Mouse (Mus musculus): Measurements from ENCODE around the gene Ddo. TPM values are rescaled to one million over a fixed set of nuclear protein-coding genes. Genes with fewer than 3 reads are reported as not detected.

Gene Ddo
- polyA plus RNA-seq, 1 experiment from 2014 or later, result 0.45 TPM

DNA sequence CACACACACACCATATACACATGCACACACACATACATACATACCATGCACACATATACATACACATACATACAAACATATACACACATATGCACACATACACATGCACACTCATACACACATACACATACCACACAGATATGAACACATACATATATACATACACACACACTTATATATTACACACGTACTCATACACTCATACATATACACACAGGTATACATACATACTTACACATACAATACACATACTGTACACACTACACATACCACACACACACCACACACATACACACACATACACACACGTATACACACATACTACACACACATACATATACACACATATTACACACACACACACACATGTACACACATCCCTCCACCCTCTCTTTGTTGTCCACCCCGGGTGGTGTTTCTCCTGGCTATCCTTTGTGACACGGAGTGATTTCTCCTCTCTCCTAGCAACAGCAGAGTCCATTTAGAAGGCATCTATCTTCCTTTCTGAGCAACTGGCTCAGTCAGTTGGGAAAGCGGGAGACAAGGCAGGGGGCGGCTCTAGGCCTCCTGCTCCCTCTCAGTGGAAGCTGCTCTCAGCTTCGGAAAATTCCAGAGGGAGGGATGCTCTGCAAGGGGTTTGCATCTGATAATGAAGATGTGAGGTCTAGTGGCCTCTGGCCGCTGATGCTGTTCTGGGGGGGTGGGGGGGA lies 42.9 kb downstream of the Ddo start:
- WGBS, result 59% methylated on average over 8 of the region's 8 CpGs
- ATAC-seq, result no peak
- H3K9me3 ChIP-seq, result no peaks in the 10 kb centered on the region

DNA sequence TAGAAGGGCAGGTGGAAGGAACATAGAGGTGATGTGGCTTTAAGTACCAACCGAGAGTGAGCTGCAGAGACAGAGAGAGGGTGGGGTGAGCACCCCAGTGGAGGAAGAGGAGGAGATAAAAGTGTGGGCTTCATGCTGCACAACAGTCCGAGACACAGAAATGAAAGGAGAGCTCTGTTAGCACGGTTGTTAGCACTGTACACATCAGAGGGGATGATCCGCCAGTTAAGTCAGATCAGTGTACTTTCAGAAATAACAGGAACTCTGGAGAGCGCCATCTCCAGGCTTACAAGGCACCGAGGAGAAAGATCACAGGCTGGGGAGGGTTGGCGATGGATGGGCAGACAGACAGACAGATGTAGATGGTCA lies 43.5 kb downstream of the Ddo start:
- H3K4me3 ChIP-seq (replicated peaks), result no peak overlapping the region
- WGBS, result 72% methylated on average over 7 of the region's 7 CpGs
- H3K27me3 ChIP-seq (replicated peaks), result no peaks in the 10 kb centered on the region
- H3K4me1 ChIP-seq (replicated peaks), result 0 out of 2 replicates have a peak, but pooled peaks cover 6% of the 10 kb centered on the region
- H3K36me3 ChIP-seq, result no peaks in the 10 kb centered on the region
- no peaks in the 10 kb centered on the region for H3K9me3 ChIP-seq
- no peak overlapping the region for H3K4me2 ChIP-seq (replicated peaks)
- no peak overlapping the region for H3K27ac ChIP-seq
- H3K9ac ChIP-seq, result no peak overlapping the region
- no peak for ATAC-seq

More for the DNA sequence above, 42.9 kb downstream of the Ddo start:
- no peak overlapping the region for H3K4me3 ChIP-seq (replicated peaks)
- H3K27me3 ChIP-seq (replicated peaks), result no peaks in the 10 kb centered on the region
- H3K9ac ChIP-seq, result no peak overlapping the region
- no peaks in the 10 kb centered on the region for H3K36me3 ChIP-seq
- no peak overlapping the region for H3K4me2 ChIP-seq (replicated peaks)
- 0 out of 2 replicates have a peak, but pooled peaks cover 6% of the 10 kb centered on the region for H3K4me1 ChIP-seq (replicated peaks)
- no peak overlapping the region for H3K27ac ChIP-seq

DNA sequence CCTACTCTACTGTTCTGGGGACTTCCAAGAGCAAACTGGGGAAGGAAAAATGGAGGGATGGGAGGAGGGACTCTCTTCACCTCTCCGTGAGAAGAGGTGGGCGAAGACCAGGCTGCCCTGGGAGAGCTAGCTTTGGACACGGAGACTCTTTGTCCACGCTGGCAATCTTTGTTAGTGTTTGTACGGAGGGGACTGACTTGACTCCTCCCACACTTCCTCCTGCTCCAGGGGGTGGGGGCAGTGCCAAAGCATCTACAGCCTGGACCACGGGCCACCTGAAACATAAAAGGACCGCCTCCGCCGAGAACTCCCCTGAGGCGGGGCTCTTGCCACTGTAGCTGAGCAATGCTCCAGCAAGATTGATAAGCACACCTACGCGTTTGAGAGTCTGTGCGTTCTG lies 44.3 kb downstream of the Ddo start:
- H3K4me2 ChIP-seq (replicated peaks), result peak overlapping the region; percentile 60
- 0 out of 2 replicates have a peak, but pooled peaks cover 6% of the 10 kb centered on the region for H3K4me1 ChIP-seq (replicated peaks)
- 12% methylated on average over 13 of the region's 13 CpGs for WGBS
- H3K4me3 ChIP-seq (replicated peaks), result peak overlapping the region; percentile 16
- no peaks in the 10 kb centered on the region for H3K9me3 ChIP-seq
- ATAC-seq, result 0 out of 2 replicates have a peak, but pooled peaks have one; percentile 41
- no peak overlapping the region for H3K27ac ChIP-seq
- H3K27me3 ChIP-seq (replicated peaks), result no peaks in the 10 kb centered on the region
- no peaks in the 10 kb centered on the region for H3K36me3 ChIP-seq
- no peak overlapping the region for H3K9ac ChIP-seq

DNA sequence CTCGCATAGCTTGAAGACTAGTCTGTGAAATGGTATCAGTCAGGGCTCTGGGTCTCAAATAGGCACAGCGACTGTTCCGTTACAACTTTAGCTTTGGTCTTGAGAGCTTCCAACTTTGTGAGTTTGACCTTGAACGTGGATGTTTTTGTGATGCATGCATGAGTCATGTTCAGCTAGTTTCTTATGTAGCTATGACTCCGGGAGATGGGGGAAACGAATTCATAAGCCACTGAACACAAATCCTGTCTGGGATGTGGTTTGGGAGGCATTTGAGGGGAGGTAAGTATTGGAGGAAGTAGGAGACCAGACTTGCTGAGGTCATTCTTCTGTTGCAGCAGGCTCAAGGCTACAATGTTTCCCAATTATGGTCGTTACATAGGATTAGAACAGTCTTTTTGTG lies 46.1 kb downstream of the Ddo start:
- H3K9ac ChIP-seq, result no peak overlapping the region
- no peak overlapping the region for H3K27ac ChIP-seq
- no peak overlapping the region for H3K4me3 ChIP-seq (replicated peaks)
- no peaks in the 10 kb centered on the region for H3K36me3 ChIP-seq
- no peaks in the 10 kb centered on the region for H3K9me3 ChIP-seq
- no peak overlapping the region for H3K4me2 ChIP-seq (replicated peaks)
- 82% methylated on average over 7 of the region's 7 CpGs for WGBS
- H3K27me3 ChIP-seq (replicated peaks), result no peaks in the 10 kb centered on the region
- no peak for ATAC-seq
- H3K4me1 ChIP-seq (replicated peaks), result 0 out of 2 replicates have a peak, but pooled peaks cover 6% of the 10 kb centered on the region

DNA sequence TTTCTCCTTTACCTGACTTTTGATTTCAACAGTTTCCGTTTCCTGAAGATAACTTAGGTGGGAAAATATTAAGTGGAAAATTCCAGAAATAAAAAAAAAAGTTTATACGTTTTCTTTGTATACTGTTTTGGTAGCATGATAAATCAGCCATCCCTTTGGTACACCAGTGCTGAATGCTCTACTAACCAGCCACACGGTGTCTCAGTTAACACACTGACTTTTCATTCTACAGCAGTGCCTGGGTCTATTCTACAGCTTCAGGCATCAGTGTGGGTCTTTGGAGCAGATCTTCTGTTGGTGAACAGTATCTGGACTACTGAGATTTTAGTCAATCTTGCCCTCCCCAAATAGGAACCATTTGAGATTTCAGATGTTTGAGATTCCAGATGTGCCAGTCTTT lies 48.7 kb downstream of the Ddo start:
- no peak for ATAC-seq
- 69% methylated on average over 3 of the region's 3 CpGs for whole genome bisulfite sequencing
- Histone ChIP-seq H3K4me1 (replicated peaks) (peaks cover 6% of the 10 kb centered on the region; the same call in 1 of the 2 replicates), H3K27ac (no peak overlapping the region), H3K36me3 (no peaks in the 10 kb centered on the region), H3K4me2 (replicated peaks) (no peak overlapping the region), H3K4me3 (replicated peaks) (no peak overlapping the region), H3K9me3 (no peaks in the 10 kb centered on the region), H3K27me3 (replicated peaks) (no peaks in the 10 kb centered on the region), H3K9ac (no peak overlapping the region)

DNA sequence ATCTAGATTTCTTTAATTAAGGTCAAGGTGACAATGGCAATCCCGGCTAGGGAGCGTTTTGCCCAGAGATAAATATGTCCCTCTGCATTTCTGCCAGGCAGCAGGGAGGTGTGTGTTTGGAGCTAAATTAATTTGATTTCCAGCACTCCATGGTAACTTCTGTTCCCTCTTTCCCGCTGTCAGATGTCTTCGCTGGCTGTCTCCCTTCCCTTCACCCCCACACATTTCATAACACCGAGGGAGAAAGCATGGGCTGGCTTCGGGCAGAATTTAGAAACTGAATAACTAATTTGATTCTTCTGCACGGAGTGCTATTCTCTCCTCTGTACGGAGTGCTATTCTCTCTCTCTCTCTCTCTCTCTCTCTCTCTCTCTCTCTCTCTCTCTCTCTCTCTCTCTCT lies 52.7 kb downstream of the Ddo start:
- no peaks in the 10 kb centered on the region; the same call in 1 of the 2 replicates for H3K4me1 ChIP-seq (replicated peaks)
- H3K4me2 ChIP-seq (replicated peaks), result peak overlapping the region; percentile 98
- no peak overlapping the region for H3K27ac ChIP-seq
- 25% methylated on average over 8 of the region's 8 CpGs for WGBS
- ATAC-seq, result no peak
- no peak overlapping the region for H3K4me3 ChIP-seq (replicated peaks)
- no peaks in the 10 kb centered on the region for H3K27me3 ChIP-seq (replicated peaks)
- no peaks in the 10 kb centered on the region for H3K36me3 ChIP-seq
- no peak overlapping the region; the same call in 1 of the 2 replicates for H3K9ac ChIP-seq
- no peaks in the 10 kb centered on the region for H3K9me3 ChIP-seq

DNA sequence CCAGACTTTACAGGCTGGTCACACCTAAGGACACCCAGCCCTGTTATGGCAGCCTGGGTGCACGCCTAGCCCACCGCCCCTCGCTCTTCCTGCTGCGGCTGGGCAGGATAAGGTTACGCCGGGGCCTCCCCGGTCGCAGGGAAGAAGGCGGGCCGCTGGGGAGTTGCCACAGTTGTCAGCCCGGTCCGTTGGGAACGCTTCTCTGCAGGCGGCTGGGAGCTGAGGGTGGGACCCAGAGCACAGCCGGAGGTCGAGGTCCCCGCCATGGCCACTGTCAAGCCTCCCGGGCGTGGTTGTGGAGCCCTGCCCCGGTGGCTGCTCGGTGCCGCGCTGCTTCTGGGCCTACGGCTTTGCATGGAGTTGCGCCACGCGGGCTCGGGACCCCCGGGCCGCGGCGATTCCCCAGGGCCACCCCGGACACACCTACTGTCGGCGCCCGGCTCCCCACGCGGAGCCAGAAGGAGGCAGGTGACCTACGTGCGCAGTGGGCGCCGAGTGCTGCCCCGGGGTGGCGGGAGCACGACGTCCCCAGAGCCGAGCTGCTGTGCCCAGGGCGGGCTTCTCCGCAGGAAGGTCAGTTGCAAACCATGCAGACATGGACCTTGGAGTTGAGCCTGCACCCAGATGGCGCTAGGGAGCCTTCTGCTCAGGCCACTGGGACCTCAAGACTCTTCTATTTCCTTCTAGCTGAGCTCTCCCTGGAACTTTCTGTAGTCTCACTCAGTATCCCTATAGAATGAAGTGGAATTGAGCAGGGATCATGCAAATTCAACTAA lies 53.5 kb downstream of the Ddo start, which contains the start of gene Mettl24:
Gene Mettl24 (plus strand): TSS at position 191 of the 776 bp plus-strand sequence.
- Histone ChIP-seq H3K9me3 (no peaks in the 10 kb centered on the region), H3K9ac (peak within 1 kb of the TSS; percentile 78), H3K36me3 (no peaks in the 10 kb centered on the region), H3K4me3 (replicated peaks) (peak within 1 kb of the TSS; percentile 64), H3K4me1 (replicated peaks) (no peaks in the 10 kb centered on the region; the same call in 1 of the 2 replicates), H3K4me2 (replicated peaks) (peak within 1 kb of the TSS; percentile 98), H3K27ac (peak within 1 kb of the TSS; percentile 72; the same call in 1 of the 2 replicates), H3K27me3 (replicated peaks) (no peaks in the 10 kb centered on the region)
- under 1% methylated on average over 50 of the region's 50 CpGs for WGBS
- ATAC-seq, result peak; percentile 96

DNA sequence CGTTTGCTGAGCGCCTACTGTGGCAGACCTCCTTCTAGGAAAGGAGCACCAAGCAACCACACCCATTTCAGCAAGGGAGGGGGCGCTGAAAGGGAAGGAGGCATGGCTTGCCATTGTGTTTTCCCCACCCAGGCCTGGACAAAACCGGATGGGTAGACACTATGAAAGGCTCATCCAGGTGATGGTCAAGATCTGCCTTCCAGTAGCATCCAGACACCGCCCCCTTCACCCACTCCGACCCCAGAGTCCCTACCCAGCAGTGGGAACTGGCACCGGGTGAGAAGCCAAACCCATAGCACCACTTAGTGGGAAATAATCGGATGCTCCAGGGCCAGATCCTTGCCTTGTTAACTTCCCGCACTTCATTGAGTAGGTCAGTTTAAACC lies 54.0 kb downstream of the Ddo start:
- WGBS, result 60% methylated on average over 9 of the region's 9 CpGs
- H3K4me2 ChIP-seq (replicated peaks), result peak overlapping the region; percentile 98
- H3K9me3 ChIP-seq, result no peaks in the 10 kb centered on the region
- H3K36me3 ChIP-seq, result no peaks in the 10 kb centered on the region
- no peaks in the 10 kb centered on the region; the same call in 1 of the 2 replicates for H3K4me1 ChIP-seq (replicated peaks)
- no peak; the same call in 1 of the 2 replicates for ATAC-seq
- H3K4me3 ChIP-seq (replicated peaks), result peak overlapping the region; percentile 64
- H3K27ac ChIP-seq, result no peak overlapping the region
- no peak overlapping the region for H3K9ac ChIP-seq
- no peaks in the 10 kb centered on the region for H3K27me3 ChIP-seq (replicated peaks)

DNA sequence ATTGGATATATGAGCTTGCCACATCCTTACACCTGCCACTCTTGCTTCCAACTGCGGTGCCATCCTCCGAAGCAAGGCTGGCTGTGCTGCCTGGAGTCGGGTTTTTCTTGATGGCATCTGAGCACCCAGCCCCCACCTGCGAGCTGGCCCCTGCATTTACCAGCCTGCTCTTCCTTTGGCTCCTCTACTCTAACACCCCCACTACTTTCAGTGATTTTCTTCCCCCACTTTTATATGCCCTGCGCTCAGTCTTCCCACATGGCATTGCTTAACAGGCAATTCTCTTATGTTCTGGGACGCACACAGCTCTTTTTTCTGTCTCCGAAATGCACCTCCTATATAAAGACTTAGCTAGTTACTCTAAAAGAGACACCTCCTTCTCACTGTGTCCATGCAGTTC lies 54.5 kb downstream of the Ddo start:
- H3K27ac ChIP-seq, result no peak overlapping the region
- 95% methylated on average over 7 of the region's 7 CpGs for WGBS
- H3K36me3 ChIP-seq, result no peaks in the 10 kb centered on the region
- H3K9me3 ChIP-seq, result no peaks in the 10 kb centered on the region
- H3K4me1 ChIP-seq (replicated peaks), result no peaks in the 10 kb centered on the region; the same call in 1 of the 2 replicates
- no peak overlapping the region for H3K4me2 ChIP-seq (replicated peaks)
- no peak overlapping the region for H3K9ac ChIP-seq
- ATAC-seq, result no peak
- H3K4me3 ChIP-seq (replicated peaks), result no peak overlapping the region
- H3K27me3 ChIP-seq (replicated peaks), result no peaks in the 10 kb centered on the region

DNA sequence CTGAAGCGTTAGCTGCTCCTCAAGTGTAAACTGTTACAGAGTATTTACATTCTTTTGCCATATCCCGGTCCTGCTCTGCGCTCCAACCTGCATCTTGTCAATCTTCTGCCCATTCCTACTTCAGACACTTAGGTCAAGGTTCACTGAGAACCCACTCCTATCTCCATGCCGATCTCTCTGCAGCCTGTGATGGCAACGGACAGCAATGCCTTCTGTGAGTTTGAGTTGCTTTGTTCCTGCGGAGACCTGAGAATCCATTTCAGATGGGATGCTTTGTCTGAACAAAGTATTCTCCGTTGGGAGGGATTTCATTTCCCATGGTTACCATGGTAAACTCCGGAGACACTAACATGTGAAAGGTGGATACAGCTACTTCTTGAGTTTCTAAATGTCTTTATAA lies 55.8 kb downstream of the Ddo start:
- Histone ChIP-seq H3K9me3 (no peaks in the 10 kb centered on the region), H3K36me3 (no peaks in the 10 kb centered on the region), H3K4me2 (replicated peaks) (0 out of 2 replicates have a peak overlapping the region, but pooled peaks have one; percentile 3), H3K27me3 (replicated peaks) (no peaks in the 10 kb centered on the region), H3K4me3 (replicated peaks) (no peak overlapping the region), H3K27ac (no peak overlapping the region), H3K9ac (no peak overlapping the region), H3K4me1 (replicated peaks) (no peaks in the 10 kb centered on the region; the same call in 1 of the 2 replicates)
- no peak for ATAC-seq
- 30% methylated on average over 8 of the region's 8 CpGs for WGBS

DNA sequence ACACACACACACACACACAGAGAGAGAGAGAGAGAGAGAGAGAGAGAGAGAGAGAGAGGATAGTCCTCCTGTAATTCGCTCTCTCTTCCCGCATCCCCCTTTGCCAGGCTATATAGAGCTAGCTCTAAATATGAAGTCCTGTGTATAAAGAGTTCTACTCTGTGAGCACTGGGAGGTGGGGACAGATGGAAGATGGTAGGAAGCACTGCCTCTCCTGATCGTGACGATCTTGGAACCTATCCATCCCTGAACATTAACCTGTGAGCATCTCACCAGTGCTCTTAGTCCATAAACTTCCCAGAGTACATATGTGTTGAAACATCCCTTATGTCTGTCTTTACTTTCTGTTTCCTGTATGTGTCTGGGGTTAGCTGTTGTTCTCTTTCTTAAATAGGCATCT lies 57.2 kb downstream of the Ddo start:
- H3K27me3 ChIP-seq (replicated peaks), result no peaks in the 10 kb centered on the region
- H3K4me1 ChIP-seq (replicated peaks), result no peaks in the 10 kb centered on the region; the same call in 1 of the 2 replicates
- no peaks in the 10 kb centered on the region for H3K36me3 ChIP-seq
- no peak for ATAC-seq
- no peak overlapping the region for H3K9ac ChIP-seq
- no peaks in the 10 kb centered on the region for H3K9me3 ChIP-seq
- H3K4me3 ChIP-seq (replicated peaks), result no peak overlapping the region
- WGBS, result 68% methylated on average over 4 of the region's 4 CpGs
- no peak overlapping the region for H3K27ac ChIP-seq
- no peak overlapping the region for H3K4me2 ChIP-seq (replicated peaks)

DNA sequence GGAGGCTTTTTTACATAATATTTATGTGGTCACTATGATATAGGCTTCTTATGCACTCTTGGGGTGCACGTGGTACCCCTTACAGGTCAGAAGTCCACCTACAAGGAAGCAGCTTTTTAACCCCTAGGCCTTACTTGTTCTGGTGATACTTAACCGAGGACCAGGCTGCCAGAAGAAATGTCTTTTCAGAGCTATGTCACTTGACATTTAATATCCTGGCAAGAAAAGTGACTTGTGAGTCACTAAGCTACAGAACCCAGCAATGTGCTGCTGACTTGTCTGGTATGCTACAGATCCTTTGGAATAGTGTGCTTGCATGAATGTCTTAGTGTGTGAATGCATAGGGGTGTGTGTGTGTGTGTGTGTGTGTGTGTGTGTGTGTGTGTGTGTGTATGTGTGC lies 57.6 kb downstream of the Ddo start:
- ATAC-seq, result no peak
- 71% methylated on average over 2 of the region's 2 CpGs for WGBS
- H3K36me3 ChIP-seq, result no peaks in the 10 kb centered on the region
- no peaks in the 10 kb centered on the region for H3K27me3 ChIP-seq (replicated peaks)
- H3K4me3 ChIP-seq (replicated peaks), result no peak overlapping the region
- H3K4me2 ChIP-seq (replicated peaks), result no peak overlapping the region
- H3K4me1 ChIP-seq (replicated peaks), result no peaks in the 10 kb centered on the region; the same call in 1 of the 2 replicates
- H3K27ac ChIP-seq, result no peak overlapping the region
- no peak overlapping the region for H3K9ac ChIP-seq
- H3K9me3 ChIP-seq, result no peaks in the 10 kb centered on the region
